Mouse (Mus musculus) fibroblast of lung, adult 2 months (primary cell): ENCODE data around the gene Dlgap1.

ENCODE experiments used
- DNase-seq: peaks from one replicate; pipeline ENCODE4 v3.0.0-alpha.2; 2011; ENCODE audit warnings: low read depth

Gene Dlgap1

DNA sequence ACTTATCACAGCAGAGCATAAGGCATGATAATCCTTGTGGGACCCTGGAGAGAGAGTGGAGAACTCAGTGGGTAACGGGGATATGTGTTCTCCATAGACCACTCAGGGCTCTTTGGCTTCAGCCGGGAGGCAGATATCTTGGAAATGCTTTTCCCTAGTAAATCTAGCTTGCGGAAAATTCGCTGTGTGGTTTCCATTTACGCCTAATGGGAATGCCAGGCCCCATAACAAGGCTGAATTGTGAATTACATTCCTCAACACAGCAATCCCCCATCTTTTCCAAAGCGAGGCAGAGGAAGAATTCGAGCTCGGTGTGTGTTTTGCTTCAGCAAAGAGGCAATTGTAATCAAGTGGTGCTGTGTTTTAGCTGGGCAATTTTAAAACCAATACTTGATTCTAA is 372.4 kb downstream of the Dlgap1 start:
- DNase-seq = no peak

DNA sequence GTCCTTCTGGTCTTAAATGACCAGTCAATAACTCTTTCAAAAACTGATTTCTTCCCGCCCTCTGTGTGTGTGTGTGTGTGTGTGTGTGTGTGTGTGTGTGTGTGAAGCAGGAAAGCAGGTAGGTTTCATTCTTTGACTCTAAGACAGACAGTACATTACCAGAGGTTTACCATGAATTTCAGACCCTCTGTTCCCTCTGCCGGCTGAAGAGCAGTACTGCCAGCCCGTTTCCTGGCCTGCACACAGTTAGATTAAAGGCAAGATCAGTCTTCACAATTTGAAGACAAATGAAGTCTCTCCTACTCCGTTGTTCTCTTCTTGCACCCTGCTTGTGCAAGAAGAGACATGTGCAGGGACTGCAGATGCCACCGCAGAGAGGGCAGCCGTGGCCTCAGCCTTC is 373.0 kb downstream of the Dlgap1 start:
- DNase-seq = no peak

- DNase-seq = no peak
These were observed 378.5 kb downstream of the Dlgap1 start for GRCm38 (mm10) chr17:70347403-70347802.

DNA sequence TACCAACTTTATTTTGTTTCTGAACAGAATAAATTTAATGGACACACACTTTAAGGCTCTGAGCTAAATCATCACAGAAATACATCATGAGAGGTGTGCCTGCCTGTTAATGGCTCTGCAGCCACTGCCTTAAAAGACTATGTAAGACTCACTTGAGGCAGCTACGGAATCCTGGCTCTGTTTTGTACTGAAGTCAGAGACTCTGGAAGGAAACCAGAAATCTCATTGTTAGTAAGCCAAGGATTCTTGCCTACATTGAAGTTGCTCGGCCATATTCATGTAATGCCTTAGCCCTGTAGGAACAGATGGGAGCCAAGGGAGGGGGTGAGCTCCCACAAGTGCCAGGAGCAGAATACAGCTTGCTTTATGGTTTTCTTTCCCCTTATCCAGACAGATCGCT is 394.7 kb downstream of the Dlgap1 start:
- DNase-seq = no peak

DNA sequence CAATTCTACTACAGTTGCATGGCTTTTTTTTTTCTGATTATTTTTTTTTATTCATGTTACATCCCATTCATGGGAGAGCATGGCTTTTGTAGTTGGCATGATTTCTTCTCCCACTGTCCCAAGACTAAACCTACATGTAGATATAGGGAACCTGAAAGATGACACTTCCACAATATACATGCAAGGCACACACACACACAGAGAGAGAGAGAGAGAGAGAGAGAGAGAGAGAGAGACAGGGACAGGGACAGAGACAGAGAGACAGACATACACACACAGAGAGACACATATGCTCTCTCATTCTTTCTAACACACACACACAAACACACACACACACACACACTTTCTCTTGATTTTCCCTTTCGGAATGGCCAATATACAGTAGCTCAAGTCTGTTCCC is 395.1 kb downstream of the Dlgap1 start:
- no peak for DNase-seq

GRCm38 (mm10) chr17:70369124-70369523 is 400.3 kb downstream of the Dlgap1 start:
- DNase-seq = no peak

- DNase-seq = no peak
These were observed 408.1 kb downstream of the Dlgap1 start for GRCm38 (mm10) chr17:70377020-70377419.

- no peak for DNase-seq
These were observed 419.6 kb downstream of the Dlgap1 start for GRCm38 (mm10) chr17:70388447-70388846.

GRCm38 (mm10) chr17:70397220-70397619 is 428.3 kb downstream of the Dlgap1 start:
- no peak for DNase-seq

GRCm38 (mm10) chr17:70397708-70398107 is 428.8 kb downstream of the Dlgap1 start:
- no peak for DNase-seq

DNA sequence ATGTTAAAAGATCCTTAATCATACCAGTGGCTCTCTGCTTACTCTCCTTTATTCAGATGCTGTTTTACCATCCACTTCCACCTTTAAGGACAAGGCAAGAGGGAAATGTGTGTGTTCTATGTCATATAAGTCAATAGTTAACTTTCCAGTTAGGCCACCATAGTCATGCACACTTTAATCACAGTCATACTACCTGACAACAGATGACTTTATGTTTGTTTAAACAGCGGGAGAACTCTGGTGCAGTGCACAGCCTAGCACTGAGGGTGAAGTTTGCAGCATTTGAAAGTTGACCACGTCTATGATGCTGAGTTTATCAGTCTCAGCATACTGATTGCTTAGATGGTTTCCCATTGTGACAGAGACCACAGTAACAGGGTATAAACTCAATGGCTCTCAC is 433.0 kb downstream of the Dlgap1 start:
- DNase-seq = no peak

DNA sequence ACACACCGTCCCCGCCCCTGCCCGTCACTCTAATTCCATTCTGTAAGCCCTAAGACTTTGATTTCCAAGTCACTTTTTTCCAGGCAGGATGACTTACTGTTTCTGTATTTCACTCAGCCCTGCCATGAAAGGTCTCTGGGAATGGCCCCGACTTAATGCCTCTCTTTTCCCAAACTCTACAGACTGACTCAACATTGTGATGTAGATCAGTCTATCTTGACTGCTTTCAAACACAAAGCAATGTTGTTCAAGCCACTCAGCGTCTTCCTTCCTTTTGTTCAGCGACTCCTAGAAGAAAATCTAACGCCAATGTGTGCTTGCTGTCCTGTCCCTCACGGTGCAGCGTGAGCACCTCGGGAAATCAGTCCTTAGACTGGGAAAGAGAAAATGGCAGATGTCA is 434.9 kb downstream of the Dlgap1 start:
- no peak for DNase-seq

DNA sequence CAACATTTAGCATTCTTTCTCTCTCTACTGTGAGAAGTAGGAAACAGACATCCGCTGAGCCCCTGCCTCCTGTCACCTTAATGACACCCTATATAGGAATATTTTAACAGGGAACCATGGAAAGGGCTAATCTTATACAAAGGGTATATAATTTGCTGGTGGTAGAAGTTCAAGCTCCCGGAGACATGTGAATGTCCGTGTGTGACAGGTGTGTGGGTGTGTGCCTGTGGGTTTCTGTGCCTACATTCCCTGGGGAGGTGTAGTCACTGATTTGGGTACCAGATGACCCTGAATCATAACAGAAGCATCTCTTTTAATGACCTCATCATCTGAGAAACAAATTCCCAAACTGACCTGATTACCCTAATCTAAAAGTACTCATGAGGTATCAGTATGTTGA is 445.3 kb downstream of the Dlgap1 start:
- DNase-seq = no peak

GRCm38 (mm10) chr17:70427866-70428265 is 459.0 kb downstream of the Dlgap1 start:
- no peak for DNase-seq

DNA sequence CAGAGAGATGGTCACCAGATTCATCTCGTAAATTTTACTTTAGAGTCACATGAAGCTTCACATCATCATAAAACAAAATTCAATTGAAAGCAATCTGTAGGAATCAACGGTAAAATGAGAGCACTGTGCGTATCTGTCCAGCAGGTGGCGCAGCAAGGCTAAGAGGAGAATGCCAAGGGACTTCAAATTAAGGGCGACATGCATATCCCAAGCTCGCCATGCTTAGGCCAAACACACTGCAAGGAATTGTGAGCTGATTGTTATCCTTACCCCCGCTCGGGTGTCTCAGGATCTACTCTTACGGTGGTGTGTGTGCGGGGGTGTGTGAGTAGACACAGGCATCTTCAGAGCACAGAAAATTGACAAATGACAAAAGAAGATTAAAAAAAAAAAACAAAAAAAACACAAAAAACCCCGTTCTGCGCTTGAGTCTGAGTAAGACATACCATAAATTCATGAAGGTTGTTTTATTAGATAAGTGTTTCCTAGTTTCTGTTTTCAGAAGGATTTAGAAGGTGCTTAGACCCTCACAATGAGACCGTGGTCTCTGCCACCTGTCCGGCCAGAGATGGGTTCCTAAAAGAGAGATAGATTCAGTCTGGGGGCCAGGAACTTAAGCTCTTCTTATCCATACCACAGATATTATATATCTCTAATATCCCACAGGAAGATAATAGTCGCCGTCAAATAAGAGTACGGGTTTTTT is 461.0 kb downstream of the Dlgap1 start:
- peak; percentile 13 for DNase-seq

GRCm38 (mm10) chr17:70430452-70430787 is 461.5 kb downstream of the Dlgap1 start:
- DNase-seq = peak; percentile 2

- DNase-seq = no peak
These were observed 464.0 kb downstream of the Dlgap1 start for GRCm38 (mm10) chr17:70432834-70433233.

DNA sequence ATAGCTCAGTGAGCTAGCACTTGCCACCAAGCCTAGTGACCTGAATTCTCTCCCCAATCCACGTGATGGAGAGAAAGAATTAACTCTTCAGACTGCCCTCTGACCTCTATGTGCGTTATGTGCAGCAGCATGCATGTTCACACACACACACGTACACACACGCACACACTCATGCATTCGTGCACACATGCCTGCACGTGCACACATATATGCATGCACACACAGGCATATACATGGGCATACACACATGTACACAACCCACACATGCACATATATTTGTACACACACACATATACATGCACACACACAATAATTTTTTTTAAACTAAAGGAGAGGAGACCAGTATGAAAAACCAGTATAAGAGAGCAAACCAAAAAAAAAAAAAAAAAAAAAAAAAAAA is 465.7 kb downstream of the Dlgap1 start:
- DNase-seq = no peak

- DNase-seq = no peak
These were observed 466.7 kb downstream of the Dlgap1 start for GRCm38 (mm10) chr17:70435612-70436011.

DNA sequence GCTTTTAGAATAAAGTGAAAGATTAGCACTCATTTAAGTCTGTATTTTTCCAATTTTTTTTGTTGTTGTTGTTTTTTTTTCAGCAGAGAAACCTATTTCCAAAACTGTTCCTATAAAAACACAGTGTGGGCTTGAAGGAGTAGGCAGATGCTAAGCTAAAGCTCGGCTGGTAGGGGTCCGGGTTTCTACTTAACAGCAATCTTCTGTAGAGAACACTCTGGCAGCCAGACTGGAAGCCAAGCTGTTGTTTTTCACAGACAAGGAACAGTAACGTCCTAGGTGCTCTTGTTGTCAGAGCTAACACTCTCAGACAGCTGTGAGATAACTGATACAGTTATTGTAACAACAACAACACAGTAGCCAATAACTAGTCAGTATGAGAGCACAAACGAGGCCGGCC is 468.4 kb downstream of the Dlgap1 start:
- no peak for DNase-seq

DNA sequence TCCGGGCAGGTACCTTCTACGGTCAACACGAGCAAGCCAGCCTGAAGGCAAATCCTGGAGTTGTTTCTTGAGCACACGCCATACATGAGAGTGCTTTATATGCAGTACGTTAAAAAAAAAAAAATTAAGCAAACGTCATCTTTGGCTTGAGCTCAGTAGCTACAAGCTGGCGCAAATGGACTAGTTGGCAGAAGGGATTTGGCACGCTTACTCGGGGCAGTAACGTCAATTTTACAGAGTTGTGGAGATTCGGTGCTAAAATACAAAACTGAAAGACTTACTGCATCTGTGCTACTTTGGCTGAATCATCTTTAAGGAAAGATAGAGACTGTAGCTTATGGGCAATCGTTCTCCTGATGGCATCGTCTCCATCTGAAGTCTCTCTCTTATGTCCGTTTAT is 474.1 kb downstream of the Dlgap1 start:
- no peak for DNase-seq

DNA sequence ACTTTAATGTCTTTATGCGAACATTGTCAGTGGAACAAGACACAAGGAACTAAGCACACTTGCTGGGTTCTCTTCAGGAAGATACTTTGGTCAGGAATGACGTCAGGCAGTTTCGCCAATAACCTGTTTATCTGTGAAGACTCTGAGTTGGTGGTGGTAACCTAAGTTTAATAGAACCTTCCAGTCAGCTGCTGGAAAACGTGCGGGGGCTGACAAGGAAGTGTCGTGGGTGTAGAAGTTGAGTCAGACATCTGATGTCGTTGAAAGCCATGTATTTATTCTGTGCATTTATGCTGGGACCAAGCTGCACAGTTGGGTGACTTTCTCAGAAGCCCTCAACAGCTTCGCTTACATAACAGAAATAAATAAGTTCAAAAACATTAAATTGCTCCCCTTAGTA is 477.6 kb downstream of the Dlgap1 start:
- no peak for DNase-seq

DNA sequence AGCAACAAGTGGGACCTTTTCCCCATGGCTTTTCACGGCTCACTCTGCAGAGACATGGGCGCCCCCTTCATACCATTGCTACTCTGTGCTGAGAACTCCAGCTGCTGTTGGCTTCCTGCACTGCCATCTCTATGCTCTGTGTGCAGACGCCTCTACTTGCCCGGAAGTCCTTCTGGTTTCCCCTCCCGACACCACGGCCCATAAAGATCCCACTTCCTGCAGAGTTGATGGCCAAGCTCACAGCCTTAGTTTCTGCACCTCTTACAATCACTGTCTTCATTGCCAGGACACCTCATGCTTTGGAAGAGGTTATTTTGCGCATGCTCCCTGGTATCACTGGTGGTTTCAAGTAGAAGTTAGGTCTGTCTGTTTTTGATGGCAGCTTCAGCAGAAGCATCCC is 486.2 kb downstream of the Dlgap1 start:
- DNase-seq = no peak

DNA sequence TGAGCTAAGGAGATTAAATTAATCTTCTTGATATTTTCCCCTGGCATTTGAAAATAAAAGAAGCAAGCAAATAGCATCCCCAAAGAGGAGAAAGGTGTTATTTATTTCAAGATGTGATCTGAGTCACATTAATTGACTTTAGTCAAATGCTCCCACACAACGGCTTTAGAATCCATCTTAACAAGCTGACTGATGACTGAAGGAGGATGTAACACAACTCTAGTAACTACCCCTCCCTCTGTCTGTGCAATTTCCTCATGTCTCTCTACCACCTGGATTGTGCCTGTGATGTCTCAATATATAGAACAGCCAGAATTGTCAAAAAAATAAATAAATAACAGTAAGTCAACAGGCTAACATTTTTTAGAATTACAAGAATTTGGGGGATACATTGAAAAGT is 488.2 kb downstream of the Dlgap1 start:
- DNase-seq = no peak

DNA sequence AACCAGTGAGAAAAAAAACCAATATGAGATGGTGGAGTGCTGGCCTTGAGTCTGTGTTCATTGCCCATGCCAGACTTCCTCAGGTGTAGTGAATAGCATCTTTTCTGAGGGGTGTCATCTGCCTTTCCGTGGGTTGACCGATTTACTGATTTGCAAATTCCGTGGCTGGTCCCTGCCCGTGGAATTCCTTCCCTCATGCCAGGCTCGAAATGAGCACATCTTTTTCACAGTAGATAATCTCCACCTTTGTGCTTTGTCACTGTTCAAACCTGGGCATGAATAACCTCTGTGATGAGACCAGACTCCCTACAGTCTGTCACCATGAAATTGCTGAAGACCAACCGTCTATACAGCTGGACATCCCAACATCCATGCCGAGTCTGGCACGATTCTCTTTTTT is 493.4 kb downstream of the Dlgap1 start:
- DNase-seq = no peak
